Mouse (Mus musculus) right cerebral cortex, adult 18-20 months (tissue): ENCODE measurements around the gene Zc3h8.

ENCODE experiments used
- DNase-seq: peaks from one replicate; pipeline ENCODE4 v3.0.0; 2022; ENCODE audit warnings: mixed read lengths

Zc3h8 gene

GRCm38 (mm10) chr2:128890661-128891335, 53.1 kb downstream of the Zc3h8 start:
- no peak for DNase-seq

- no peak for DNase-seq
Measured at GRCm38 (mm10) chr2:128887866-128888550, 55.9 kb downstream of the Zc3h8 start.

GRCm38 (mm10) chr2:128885225-128885811, 58.6 kb downstream of the Zc3h8 start:
- no peak for DNase-seq

GRCm38 (mm10) chr2:128881236-128881635, 62.6 kb downstream of the Zc3h8 start:
- DNase-seq: no peak
